Mouse (Mus musculus) skeletal muscle tissue, adult 2 months (tissue): ENCODE results near the gene Gm14410.
"Not testable (repeated sequence)": the region's sequence is repeated elsewhere in the genome, so short reads cannot be mapped to it uniquely, and the experiment has no call there.

ENCODE experiments used
- DNase-seq: peaks from one replicate; pipeline ENCODE4 v3.0.0-alpha.2; 2012; ENCODE audit warnings: low read depth, low spot score

The Gm14410 gene

GRCm38 (mm10) chr2:177206341-177206740, at the start of gene Gm14410:
Gene Gm14410, minus strand, starts transcription at chr2:177206421.
- not testable (repeated sequence) for DNase-seq

- DNase-seq: not testable (repeated sequence)
Observed at GRCm38 (mm10) chr2:177247449-177247848, 41.2 kb upstream of the Gm14410 start.

DNA sequence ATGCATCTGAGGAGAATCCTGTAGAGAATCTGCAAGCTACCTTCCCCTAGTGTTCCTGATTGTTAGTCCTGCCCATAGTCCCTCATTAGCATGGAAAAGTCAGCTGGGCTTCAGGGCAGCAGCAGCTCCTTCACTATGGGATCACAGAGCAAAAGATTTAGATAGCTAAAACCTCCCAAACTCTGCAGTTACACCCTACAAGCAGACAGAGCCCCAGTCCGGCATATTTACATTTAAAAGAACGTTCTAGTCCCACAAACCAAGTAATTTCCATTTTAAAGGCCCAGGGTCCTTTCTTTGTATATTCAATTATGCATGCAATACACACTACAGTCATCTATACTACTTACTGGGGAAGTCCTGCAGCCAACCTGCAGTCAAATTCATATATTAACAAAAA, 24.2 kb upstream of the Gm14410 start:
- not testable (repeated sequence) for DNase-seq

GRCm38 (mm10) chr2:177172749-177173148, 33.5 kb downstream of the Gm14410 start:
- not testable (repeated sequence) for DNase-seq
